Mouse (Mus musculus): ENCODE measurements around the gene Zmynd8.

DNA sequence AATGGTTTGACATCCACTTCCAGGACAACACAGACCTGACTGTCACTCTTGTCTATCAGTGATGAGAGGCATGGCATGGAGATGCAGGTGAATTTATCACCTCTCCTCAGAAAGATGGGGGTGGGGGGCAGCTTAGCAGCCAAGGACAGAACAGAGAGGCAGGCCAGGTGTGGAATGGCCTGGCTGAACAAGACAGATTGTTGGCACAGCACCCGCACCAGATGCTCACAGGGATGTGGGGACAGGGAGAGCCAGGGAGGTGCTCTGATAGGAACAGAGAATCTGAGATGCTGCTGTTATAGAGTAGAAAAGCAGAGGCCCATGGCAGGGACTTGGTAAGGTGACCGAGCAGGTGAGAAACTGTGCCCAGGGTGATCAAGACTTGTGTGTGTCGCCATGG is 109.1 kb downstream of the Zmynd8 start:
- TF ChIP-seq POLR2A (IDR thresholded peaks at IDR 0.05; ENCODE audit: borderline replicate concordance, insufficient read depth, low read length) = no peak
- TF ChIP-seq CTCF (IDR thresholded peaks at IDR 0.05; ENCODE audit: borderline replicate concordance, insufficient read depth, low read depth, low read length) = no peak
